Mouse (Mus musculus) right cerebral cortex, postnatal 14 days (tissue): ENCODE data around the gene Cyp2w1.

Source experiments
- DNase-seq: peaks from one replicate; pipeline ENCODE4 v3.0.0; 2022

Gene Cyp2w1

GRCm38 (mm10) chr5:139352317-139352716, at the start of gene Cyp2w1:
Gene Cyp2w1, plus strand, starts transcription at chr5:139352617.
- DNase-seq, result no peak

- DNase-seq, result no peak
Measured at GRCm38 (mm10) chr5:139303646-139304061, 48.8 kb upstream of the Cyp2w1 start.

DNA sequence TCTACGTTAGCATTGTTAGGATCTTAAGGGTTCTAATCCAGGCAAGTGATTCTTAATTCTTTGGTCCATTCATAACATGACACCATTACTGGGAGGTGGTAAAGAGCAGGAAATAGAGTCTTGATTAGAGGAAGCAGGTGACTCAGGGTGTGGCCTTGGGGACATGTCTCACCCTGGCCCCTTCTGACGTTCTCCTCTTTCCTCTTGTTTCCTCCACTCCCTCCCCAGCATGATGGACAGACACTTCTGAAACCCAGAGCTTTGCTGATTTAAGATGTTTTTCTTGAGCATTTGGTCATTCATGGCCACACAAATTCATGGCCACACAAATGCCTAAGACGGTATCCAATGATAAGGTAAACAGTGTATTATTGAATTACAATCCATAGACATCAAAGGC, 42.5 kb upstream of the Cyp2w1 start:
- DNase-seq, result no peak

- no peak for DNase-seq
Measured at GRCm38 (mm10) chr5:139310477-139310876, 41.9 kb upstream of the Cyp2w1 start.

- no peak for DNase-seq
Measured at GRCm38 (mm10) chr5:139311822-139312221, 40.6 kb upstream of the Cyp2w1 start.

- DNase-seq, result no peak
Measured at GRCm38 (mm10) chr5:139313536-139313935, 38.9 kb upstream of the Cyp2w1 start.

- DNase-seq, result no peak
Measured at GRCm38 (mm10) chr5:139314941-139315642, 37.3 kb upstream of the Cyp2w1 start.

DNA sequence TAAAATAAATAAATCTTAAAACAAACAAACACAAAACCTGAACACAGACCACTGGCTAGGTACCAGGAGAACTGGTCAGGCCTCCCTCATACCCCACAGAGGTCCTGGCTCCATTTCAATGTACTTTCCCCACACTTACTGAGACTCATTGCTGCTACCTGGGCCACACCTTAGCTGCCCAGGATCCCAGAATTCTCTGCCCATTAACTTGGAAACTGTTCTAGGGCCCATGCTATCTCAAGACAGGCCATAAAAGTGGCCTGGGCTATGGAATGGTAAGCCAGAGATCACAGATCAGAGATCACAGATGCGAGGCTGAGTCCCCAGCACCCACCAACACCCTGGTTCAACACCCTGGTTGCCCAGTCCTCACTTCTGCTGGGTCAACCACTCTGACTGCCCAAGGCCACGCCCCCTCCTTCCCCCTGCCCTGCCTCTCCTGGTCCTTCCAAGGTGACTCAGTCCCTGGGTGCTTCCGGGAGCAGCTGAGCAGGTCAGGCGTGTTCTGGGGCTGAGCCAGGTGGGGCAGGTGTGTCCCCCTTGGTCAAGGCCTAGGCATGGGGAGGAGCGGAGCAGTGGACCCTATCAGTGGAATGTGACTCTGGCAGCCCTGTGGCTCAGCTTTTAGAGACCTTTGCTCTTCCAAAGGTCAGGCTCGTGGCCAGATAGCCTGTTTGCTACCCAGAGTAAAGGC, 35.3 kb upstream of the Cyp2w1 start:
- DNase-seq, result no peak

- peak; percentile 64 for DNase-seq
Measured at GRCm38 (mm10) chr5:139317751-139318504, 34.5 kb upstream of the Cyp2w1 start.

DNA sequence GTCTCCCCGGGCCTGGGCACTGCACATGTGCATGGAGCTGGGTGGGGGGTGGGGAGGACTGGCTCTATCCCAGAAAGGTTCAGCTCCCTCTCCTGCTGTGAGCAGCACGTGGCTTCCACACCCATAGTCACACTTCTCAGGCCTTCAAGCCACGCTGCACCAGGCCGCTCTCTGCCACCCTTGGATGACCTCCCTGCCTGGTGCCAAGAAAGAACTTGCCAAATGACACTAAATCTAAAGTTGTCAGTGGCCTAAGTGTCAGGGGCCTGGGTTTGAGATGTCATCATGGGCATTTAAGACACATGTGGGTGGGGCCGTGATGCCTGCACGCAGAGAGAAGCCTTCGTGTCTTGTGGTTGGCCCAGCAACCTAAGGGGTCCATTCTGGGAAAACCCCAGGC, 32.0 kb upstream of the Cyp2w1 start:
- DNase-seq, result no peak

GRCm38 (mm10) chr5:139321331-139321730, 31.1 kb upstream of the Cyp2w1 start:
- DNase-seq, result no peak

DNA sequence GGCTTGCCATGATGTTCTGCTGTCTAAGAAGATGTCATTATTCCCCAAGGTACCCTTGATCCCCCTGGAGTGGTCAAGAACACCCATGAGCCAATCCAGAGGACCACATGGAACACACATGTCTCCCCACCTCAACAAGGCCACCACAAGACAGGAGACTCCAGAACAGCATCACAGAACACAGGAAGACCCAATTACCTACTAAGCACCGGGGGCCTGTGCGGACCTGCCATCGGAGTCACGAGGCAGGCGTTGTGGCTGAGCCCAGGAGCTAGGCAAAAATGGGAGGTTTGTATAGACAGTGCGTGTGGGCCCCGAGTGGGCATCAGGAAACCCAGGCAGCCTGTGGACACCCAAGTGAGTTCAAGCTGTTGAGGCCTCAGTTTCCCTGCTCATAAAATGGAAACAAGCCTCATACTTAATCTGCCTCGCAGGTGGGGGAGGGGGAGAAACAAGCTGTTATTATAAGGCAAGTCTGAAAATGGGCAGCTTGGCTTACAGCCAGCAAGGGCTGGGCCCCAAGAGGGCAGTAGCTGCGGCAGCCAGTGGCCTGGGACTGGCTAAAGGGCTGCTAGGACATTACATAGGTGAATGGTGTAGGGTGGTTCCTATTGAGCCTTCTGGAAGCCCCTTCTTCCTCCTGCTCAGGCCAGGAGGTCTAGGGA, 29.0 kb upstream of the Cyp2w1 start:
- no peak for DNase-seq

- DNase-seq, result peak; percentile 47
Measured at GRCm38 (mm10) chr5:139324045-139324491, 28.3 kb upstream of the Cyp2w1 start.

DNA sequence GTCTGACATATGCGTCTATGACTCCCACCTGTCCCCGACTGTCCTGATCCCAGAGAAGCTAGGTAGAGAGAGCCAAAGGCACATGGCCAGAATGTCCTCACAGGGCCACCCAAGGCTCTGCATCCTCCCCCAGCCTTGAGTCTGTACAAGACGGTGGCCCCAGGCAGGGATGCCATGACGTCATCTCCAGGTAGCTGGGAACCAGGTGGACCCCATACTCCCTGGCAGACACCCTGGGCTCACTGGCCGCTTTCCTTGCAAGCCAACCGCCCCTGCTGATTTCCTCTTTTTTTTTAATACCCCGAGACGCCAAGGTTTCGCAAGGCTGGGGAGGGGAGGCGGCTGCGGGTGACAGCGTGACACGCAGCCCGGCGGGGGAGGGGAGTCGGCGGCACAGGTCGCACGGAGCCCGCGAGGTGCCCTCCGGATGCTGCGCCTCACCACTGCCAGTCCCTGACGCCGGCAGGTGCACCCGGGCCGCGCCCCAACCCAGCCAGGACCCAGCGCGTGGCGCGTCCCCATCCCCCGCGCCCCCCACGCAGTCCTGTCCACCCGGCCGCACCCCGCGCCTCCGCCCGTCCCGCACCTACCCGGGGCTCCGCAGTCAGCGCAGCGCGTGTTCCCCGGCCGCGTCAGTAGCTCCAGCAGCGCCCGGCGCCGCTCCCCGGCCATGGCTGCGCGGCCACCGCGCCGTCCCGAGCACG, 27.6 kb upstream of the Cyp2w1 start:
- peak; percentile 58 for DNase-seq

- DNase-seq, result peak; percentile 68
Measured at GRCm38 (mm10) chr5:139325395-139325966, 26.9 kb upstream of the Cyp2w1 start, which contains the start of gene Adap1. Gene Adap1, minus strand, starts transcription at chr5:139325622.

GRCm38 (mm10) chr5:139326111-139326696, 26.2 kb upstream of the Cyp2w1 start:
- DNase-seq, result no peak

DNA sequence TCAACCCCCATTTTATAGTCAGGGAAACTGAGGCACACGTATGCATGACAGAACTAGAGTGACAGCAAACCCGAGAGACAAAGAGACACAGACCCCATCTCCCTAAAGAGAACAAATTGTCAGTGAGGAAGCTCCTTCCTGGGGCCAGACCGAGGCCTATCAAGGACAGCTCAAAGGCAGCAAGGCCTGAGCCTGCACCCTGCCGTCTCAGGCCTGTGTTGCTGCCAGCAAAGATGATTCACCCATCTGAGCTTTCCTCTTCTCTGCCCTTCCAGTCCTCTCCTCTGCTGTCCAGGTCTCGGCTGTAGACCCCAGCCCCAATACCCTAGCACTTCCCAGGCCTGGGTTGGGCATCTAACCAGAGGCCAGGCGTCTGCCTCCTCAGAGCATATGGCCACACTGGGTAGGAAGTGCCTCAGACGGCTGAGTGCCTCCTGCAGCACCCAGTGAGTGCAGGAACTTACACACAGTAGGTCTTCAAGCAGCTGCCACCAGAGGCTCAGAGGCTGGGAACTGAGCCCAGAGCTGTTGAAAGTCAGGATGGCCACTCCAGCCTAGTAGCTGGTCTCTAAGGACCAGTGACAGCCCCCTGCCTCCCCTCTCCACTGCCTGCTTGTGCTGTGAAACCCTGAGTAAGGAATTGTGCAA, 25.3 kb upstream of the Cyp2w1 start:
- DNase-seq, result no peak

GRCm38 (mm10) chr5:139327634-139328020, 24.8 kb upstream of the Cyp2w1 start:
- DNase-seq, result no peak

DNA sequence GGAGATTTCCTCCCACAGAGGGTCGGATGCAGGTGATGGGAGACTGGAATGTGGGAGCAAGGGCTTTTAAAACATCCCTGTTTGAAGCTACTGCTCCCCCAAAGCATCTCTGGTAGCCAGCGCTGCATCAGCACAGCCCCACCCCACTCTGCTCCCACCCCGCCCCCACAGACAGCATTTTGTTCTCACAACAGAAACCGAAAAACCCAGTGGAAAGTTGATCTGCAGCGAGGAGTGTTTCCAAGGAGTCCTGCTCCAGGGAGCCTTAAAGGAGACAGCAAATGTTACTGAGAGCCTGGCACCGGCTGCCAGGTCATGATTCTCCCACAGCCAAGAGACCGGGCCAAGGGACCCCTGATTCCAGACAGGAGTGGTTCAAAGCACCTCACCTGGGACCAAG, 21.7 kb upstream of the Cyp2w1 start:
- DNase-seq, result no peak

- peak; percentile 78 for DNase-seq
Measured at GRCm38 (mm10) chr5:139331742-139332141, 20.7 kb upstream of the Cyp2w1 start.
